Mouse (Mus musculus) T-cell, adult 2 months (primary cell): ENCODE data around the gene Ppm1d.

Source experiments
- DNase-seq: peaks from one replicate; pipeline ENCODE4 v3.0.0; 2022; ENCODE audit warnings: low spot score

Ppm1d gene

GRCm38 (mm10) chr11:85329167-85329894 lies 18.3 kb downstream of the Ppm1d start:
- no peak for DNase-seq

- DNase-seq: peak; percentile 40
Observed at GRCm38 (mm10) chr11:85334778-85335177, 23.7 kb downstream of the Ppm1d start.

GRCm38 (mm10) chr11:85339173-85339831 lies 28.3 kb downstream of the Ppm1d start:
- DNase-seq: no peak

- no peak for DNase-seq
Observed at GRCm38 (mm10) chr11:85340070-85340616, 29.1 kb downstream of the Ppm1d start.

GRCm38 (mm10) chr11:85352539-85353380 lies 41.7 kb downstream of the Ppm1d start, which contains the start of gene Bcas3:
Bcas3 (plus strand) TSS chr11:85353167.
- DNase-seq: peak; percentile 99

- DNase-seq: no peak
Observed at GRCm38 (mm10) chr11:85353819-85354218, 42.8 kb downstream of the Ppm1d start.

GRCm38 (mm10) chr11:85359641-85360040 lies 48.6 kb downstream of the Ppm1d start:
- no peak for DNase-seq

- DNase-seq: no peak
Observed at GRCm38 (mm10) chr11:85361621-85362020, 50.6 kb downstream of the Ppm1d start.

GRCm38 (mm10) chr11:85366168-85366567 lies 55.1 kb downstream of the Ppm1d start:
- no peak for DNase-seq

GRCm38 (mm10) chr11:85367823-85368222 lies 56.8 kb downstream of the Ppm1d start:
- no peak for DNase-seq

GRCm38 (mm10) chr11:85379091-85379490 lies 68.0 kb downstream of the Ppm1d start:
- no peak for DNase-seq

- no peak for DNase-seq
Observed at GRCm38 (mm10) chr11:85380046-85380445, 69.0 kb downstream of the Ppm1d start.

GRCm38 (mm10) chr11:85382055-85382454 lies 71.0 kb downstream of the Ppm1d start:
- DNase-seq: peak; percentile 58

GRCm38 (mm10) chr11:85383975-85384821 lies 73.2 kb downstream of the Ppm1d start:
- no peak for DNase-seq

GRCm38 (mm10) chr11:85392179-85392863 lies 81.3 kb downstream of the Ppm1d start:
- DNase-seq: no peak

- DNase-seq: no peak
Observed at GRCm38 (mm10) chr11:85392864-85393220, 81.8 kb downstream of the Ppm1d start.

- no peak for DNase-seq
Observed at GRCm38 (mm10) chr11:85393990-85394389, 82.9 kb downstream of the Ppm1d start.

GRCm38 (mm10) chr11:85395361-85395760 lies 84.3 kb downstream of the Ppm1d start:
- DNase-seq: no peak
